Mouse (Mus musculus): Measurements from ENCODE around the gene Ldlrad3. TPM values are rescaled to one million over a fixed set of nuclear protein-coding genes. Genes with fewer than 3 reads are reported as not detected.

Ldlrad3 gene
- total RNA-seq, 2 experiments from 2014 or later: 4.5 to 5.9 TPM

DNA sequence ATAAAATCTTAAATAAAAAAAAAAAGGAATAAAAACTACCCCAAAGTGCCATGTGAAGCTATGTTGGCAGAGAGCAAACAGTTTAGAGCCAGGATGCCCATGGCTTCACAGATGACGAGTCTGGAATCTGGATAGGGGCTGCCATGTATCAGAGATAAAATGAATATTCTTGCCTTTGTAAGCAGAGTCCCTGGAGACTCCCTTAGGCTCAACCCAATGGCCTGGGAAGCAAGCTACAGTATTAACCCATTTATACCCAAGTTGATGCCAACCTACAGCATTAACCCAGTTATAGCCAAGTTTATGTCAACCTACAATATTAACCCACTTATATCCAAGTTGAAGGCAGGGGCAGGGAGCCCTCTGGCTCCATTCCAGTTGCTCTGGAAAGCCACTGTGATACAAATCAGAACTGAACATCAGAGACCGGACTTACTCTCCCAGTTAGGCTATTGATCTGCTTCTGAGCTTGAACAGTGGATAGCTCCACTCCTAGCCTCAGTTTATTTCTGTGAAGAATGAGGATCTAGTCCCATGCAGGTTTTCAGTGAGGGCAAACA is 16.1 kb upstream of the Ldlrad3 start:
- intact Hi-C loops (cut with DNase I): no loop called here
- no peak for DNase-seq
- Histone ChIP-seq H3K4me3 (no peak overlapping the region), H3K27ac (no peak overlapping the region)
- TF ChIP-seq CTCF (IDR thresholded peaks at IDR 0.05): no peak

DNA sequence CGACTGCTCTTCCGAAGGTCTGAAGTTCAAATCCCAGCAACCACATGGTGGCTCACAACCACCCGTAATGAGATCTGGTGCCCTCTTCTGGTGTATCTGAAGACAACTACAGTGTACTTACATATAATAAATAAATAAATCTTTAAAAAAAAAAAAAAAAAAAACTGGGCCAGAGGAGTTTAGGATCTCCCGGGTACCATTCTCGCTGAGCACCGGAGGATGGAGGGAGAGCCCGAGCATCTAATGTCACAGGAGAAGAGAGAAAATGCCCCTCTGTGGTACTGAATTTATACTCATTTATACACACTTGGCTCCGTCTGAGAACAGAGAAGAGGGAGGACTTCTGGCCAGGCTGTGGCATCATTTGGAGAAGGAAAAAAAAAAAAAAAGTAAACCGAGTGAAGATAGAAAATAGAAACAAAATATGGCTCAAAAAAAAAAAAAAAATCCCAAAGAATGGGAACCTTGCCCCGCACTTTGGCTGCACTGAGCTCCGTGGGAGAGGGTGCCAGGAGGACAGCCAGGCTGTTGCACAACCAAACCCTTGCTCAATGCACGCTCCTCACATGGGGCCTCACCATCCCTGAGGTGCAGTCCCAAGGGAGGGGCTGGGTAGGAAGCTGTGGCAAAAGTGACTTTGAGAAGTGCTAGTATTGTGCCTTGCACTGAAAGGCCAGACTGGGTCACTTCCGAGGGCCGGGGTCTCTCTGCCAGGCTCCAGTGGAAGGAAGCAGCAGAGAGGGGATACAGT is 15.2 kb upstream of the Ldlrad3 start:
- intact Hi-C loops (cut with DNase I): no loop called here
- Histone ChIP-seq H3K4me3 (no peak overlapping the region), H3K27ac (peak overlapping the region; percentile 20; the same call in 1 of the 2 replicates)
- DNase-seq: peak; percentile 78
- TF ChIP-seq CTCF (IDR thresholded peaks at IDR 0.05): no peak

DNA sequence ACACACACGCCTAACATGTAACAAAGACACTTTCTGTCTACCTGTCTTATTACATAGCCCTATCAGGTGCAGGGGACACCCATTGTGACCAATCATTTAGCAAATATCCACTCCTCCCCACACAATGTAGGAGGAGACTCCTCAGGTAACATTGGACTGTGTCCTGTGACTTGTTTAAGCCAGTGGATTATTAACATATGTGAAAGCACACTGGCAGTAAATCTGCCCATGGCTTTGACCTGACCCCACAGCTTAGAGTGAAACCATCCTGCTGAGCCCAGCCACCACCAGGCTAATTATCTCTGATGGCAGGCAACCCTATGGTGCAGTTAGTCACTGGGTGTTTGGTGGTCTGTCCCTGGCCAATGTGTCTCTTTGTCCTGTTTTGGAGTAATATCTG is 11.1 kb upstream of the Ldlrad3 start:
- no peak overlapping the region for H3K4me3 ChIP-seq
- peak; percentile 21 for DNase-seq
- no peak for TF ChIP-seq CTCF (IDR thresholded peaks at IDR 0.05)
- H3K27ac ChIP-seq: no peak overlapping the region
- intact Hi-C loops (cut with DNase I): no loop called here

DNA sequence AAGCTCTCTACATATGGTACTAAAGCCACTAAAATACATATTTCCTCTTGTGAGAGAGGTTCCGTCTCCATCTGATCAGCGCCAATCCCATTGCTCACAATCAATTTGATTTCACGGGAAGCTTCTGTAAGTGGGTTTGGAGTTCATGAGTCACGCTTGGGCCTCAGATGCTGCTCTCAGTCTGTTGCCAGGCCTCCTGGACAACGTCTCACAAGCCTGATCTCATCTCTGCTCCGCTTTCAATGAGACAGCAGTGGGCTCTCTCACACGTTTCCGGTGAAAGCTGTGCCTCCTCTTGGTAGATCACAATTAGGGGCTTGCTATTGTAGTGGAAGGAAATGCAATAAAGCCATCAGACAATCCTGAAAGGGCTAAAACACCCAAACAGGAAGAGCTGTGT is 10.5 kb upstream of the Ldlrad3 start:
- peak overlapping the region; percentile 28; the same call in 1 of the 2 replicates for H3K27ac ChIP-seq
- TF ChIP-seq CTCF (IDR thresholded peaks at IDR 0.05): no peak
- DNase-seq: peak; percentile 67
- intact Hi-C loops (cut with DNase I): no loop called here
- H3K4me3 ChIP-seq: no peak overlapping the region

DNA sequence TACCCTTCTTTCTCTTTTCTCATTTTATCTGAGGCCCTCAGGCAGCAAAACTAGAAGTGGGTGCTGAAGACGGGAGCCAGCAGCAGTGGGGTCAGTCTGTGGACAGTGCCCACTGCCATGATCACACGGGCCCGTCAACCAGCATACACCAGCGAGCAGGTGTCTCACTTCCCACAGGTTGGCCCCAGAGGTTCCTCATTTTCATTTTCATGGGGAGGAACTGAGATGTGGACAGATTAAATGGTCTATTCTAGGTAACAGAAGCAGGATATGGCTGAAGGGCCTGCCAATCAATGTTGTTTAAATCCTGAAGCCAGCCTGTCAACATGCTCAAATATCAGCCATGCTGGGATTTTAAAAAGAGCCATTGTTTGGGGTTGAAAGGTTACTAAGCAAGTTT is 9.3 kb upstream of the Ldlrad3 start:
- Histone ChIP-seq H3K27ac (no peak overlapping the region), H3K4me3 (no peak overlapping the region)
- no peak for DNase-seq
- TF ChIP-seq CTCF (IDR thresholded peaks at IDR 0.05): no peak
- intact Hi-C loops (cut with DNase I): no loop called here

DNA sequence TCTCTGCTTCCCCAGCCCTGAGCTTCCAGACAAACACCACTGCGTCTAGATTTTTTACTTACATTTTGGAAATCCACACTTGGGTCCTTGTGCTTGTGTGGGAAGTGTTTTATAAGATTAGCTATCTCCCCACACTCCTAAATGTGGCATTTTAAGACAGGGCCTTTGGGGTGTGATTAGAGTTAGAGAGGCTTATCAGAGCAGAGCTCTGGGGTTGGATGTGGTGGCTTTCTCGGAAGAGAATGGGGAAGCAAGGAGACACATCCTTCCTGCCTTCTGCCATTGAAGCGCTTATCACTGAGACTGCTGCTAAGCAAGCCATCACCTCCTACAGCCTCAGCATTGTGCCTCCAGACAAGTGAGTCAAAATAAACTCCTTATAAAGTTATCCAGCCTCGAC is 8.1 kb upstream of the Ldlrad3 start:
- no peak for DNase-seq
- TF ChIP-seq CTCF (IDR thresholded peaks at IDR 0.05): no peak
- Histone ChIP-seq H3K4me3 (no peak overlapping the region), H3K27ac (no peak overlapping the region)
- intact Hi-C loops (cut with DNase I): no loop called here

DNA sequence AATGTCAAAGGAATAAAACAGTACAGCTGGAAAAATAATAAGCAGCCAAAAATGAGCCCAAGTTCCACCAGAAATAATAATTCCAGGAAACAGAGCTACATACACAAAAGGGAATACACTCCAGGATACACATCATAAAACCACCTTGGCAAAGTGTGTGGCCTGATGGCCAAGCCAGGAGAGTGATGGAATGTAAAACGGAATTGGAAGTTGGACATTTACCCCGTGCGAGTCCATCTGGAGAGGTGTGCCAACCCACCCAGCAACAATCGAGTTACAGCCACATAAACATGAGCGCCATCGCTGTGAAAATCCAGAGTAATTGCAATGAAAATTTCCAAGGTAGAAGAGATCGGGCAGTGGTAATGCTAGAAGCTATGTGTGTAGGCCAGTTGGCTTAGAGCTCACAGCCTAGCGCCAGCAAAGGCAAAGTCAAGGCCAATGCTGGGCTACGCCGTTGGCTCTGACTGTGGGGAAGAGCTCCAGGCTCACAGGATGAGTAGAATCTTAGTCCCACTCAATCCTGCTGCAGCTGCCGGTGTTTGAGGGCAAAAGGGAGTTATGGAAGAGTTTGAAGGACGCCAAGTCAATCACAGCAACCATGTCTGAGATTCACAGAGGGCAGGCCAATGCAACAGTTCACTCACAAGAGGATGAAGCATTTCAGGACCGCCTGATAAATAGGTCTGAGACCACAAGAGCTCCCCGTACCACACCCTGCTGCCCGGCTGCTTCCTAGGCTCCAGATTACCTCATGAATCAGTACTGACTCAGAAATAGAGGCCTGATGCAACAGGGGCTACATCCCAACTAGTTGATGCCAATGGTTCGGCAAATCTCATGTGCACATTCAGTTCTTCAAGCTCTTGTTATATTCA is 7.0 kb upstream of the Ldlrad3 start:
- intact Hi-C loops (cut with DNase I): no loop called here
- Histone ChIP-seq H3K27ac (peak overlapping the region; percentile 41), H3K4me3 (peak overlapping the region; percentile 36)
- DNase-seq: peak; percentile 86
- no peak for TF ChIP-seq CTCF (IDR thresholded peaks at IDR 0.05)

DNA sequence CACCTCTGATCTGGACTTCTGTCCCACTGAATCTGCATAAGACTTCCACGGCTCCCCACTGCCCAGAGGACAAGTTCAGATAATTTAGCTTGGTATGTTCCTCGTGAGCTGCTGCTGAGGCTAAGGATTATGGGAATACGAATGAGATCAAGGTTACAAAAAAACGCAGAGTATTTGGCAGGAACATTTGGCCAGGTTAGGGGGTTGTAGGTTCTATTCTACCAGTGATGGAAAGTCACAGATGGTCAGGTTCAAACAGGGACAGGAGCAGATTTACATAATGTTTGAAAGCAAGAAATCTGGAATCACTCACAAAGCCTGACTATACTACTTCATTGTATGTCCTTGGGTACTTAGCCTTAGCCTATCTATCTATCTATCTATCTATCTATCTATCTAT is 5.6 kb upstream of the Ldlrad3 start:
- H3K27ac ChIP-seq: no peak overlapping the region
- no peak for TF ChIP-seq CTCF (IDR thresholded peaks at IDR 0.05)
- no peak for DNase-seq
- intact Hi-C loops (cut with DNase I): no loop called here
- no peak overlapping the region for H3K4me3 ChIP-seq

DNA sequence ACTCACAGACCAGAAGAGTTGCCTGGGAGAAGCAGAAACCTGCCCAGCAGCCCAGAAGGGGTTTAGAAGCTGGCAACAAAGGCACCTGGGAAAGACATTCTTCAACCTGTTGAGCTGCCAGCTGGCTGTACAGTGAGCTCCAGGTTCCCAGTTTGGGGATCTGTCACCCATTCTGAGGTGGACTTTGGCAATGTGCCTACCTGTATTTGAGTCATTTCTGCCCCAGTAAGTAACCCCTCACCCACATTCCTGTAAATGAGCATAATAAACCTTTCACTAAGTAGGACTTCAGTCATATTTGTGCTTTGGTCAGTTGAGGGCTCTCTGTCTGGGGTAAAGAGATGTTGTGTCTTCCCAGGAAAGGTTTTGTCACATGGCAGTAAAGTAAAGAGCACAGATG is 4.8 kb upstream of the Ldlrad3 start:
- Histone ChIP-seq H3K27ac (no peak overlapping the region), H3K4me3 (no peak overlapping the region)
- intact Hi-C loops (cut with DNase I): no loop called here
- no peak for TF ChIP-seq CTCF (IDR thresholded peaks at IDR 0.05)
- no peak for DNase-seq

DNA sequence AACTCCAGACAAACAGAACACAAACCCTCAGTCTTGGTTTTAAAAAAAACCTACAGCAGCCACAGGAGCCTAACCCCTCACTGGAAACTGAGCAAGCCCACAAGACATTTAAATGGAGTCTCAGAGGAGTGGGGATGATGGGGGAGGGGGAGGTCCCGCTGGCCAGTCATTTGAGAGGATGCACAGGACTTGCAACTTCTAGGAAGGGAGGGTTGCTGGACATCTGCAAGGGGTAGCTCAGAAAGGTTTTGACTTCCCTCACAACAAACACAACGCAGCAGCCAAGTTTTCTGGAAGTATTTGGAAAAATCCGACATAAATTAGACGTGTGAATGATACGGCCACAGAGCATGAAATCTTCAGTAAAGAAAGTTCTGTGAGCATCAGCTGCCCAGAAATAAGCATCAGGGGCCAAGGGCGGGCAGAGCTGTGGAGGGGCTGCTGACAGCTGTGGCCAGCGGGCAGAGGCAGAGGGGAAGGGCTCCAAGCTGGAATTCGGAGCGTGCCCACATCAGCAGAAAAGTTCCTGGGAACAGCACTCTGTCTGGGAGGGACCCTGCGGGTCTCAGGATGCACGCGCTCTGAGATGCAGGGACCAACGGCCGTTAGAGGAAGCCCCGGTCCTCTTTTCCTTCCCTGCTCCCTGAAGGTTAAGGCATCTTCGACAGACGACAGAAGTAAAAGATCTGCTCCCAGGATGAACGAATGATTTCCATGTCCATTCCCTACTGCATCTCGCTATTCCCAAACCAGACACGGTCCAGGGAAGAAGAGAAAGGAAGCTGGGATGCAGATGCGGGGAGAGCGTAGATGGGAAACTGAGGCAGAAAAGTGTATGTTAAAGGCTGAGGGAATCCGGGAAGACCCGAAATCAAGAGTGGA is 875 bp downstream of the Ldlrad3 start:
- Histone ChIP-seq H3K4me3 (peak overlapping the region; percentile 81), H3K27ac (peak overlapping the region; percentile 85)
- DNase-seq: peak; percentile 31
- no peak for TF ChIP-seq CTCF (IDR thresholded peaks at IDR 0.05)
- intact Hi-C loops (cut with DNase I): loop anchor here (2.0 to 5.0 kb wide), 2 partner anchors 53 to 93 kb away; no protein-coding TSS in a partner anchor

DNA sequence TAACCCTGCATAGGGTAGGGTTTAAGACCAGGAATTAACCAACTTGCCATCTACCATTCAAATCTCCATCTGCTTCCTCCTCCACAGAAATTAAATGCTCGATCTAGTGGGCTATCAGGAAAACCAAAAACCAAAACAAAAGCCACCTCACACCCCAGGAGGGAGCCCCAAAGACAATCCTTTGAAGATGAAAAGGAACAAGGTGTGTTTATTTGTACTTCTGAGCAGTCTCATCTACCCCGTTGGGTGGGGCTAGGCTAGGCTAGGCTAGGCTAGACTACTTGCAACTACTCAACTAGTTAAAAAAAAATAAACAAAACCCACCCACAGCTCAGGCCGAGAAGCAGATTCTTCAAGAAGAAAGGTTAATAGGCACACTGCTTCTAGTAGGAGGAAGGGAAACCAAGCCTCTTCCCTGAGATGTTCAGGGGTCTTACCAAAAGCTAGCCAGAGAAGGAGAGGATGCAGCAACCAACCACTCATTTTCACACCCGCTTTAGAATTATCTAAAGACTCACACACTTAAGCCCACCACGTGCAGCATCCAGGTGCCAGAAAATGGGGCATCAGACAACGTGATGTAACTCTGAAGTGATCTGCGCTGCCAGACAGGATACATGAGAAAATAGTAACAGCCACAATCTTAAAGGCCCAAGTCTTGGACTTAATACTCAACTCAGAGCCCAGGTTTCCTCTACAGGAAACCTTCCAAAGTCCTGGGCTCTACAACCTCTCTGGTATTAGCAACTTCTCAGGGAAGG is 2.3 kb downstream of the Ldlrad3 start:
- no peak for TF ChIP-seq CTCF (IDR thresholded peaks at IDR 0.05)
- no peak for DNase-seq
- peak overlapping the region; percentile 81 for H3K4me3 ChIP-seq
- H3K27ac ChIP-seq: peak overlapping the region; percentile 16; the same call in 1 of the 2 replicates
- intact Hi-C loops (cut with DNase I): loop anchor here (2.0 kb wide), 1 partner anchor 51 kb away; no protein-coding TSS in a partner anchor

All from gastrocnemius, adult 2 months (tissue).